Mouse (Mus musculus) embryonic facial prominence, embryonic 12.5 days (tissue): Measurements from ENCODE around the gene Adgrg7. TPM values are rescaled to one million over a fixed set of nuclear protein-coding genes. Genes with fewer than 3 reads are reported as not detected.

Experiments
- ATAC-seq: fragments of 200-750 bp; cut with Nextera tagmentation; 2 replicates; pipeline ENCODE4 v1.8.0; 2017; ENCODE audit not compliant: insufficient number of reproducible peaks, insufficient read depth, low FRiP score, low TSS enrichment
- H3K27ac ChIP-seq: fragments of 300-500 bp; sonication (generic); 2 replicates; pipeline ENCODE4 v1.5.1; 2016; ENCODE audit warnings: mild to moderate bottlenecking
- H3K27me3 ChIP-seq: fragments of 300-500 bp; sonication (generic); 2 replicates; pipeline ENCODE4 v1.6.1; 2016; ENCODE audit warnings: mild to moderate bottlenecking, moderate library complexity
- H3K36me3 ChIP-seq: fragments of 300-500 bp; sonication (generic); 2 replicates; pipeline ENCODE4 v1.6.1; 2016; ENCODE audit warnings: mild to moderate bottlenecking
- H3K4me1 ChIP-seq: fragments of 300-500 bp; sonication (generic); 2 replicates; pipeline ENCODE4 v1.6.1; 2016
- H3K4me2 ChIP-seq: fragments of 300-500 bp; sonication (generic); replicated peaks from 2 replicates; pipeline ENCODE4 v1.6.1; 2016; ENCODE audit warnings: mild to moderate bottlenecking, moderate library complexity
- H3K4me3 ChIP-seq: fragments of 300-500 bp; sonication (generic); 2 replicates; pipeline ENCODE4 v1.5.1; 2016; ENCODE audit warnings: mild to moderate bottlenecking
- H3K9ac ChIP-seq: fragments of 300-500 bp; sonication (generic); 2 replicates; pipeline ENCODE4 v1.6.1; 2016; ENCODE audit warnings: mild to moderate bottlenecking, moderate library complexity
- H3K9me3 ChIP-seq: fragments of 300-500 bp; sonication (generic); 2 replicates; pipeline ENCODE4 v1.6.1; 2016; ENCODE audit warnings: mild to moderate bottlenecking, moderate library complexity
- whole genome bisulfite sequencing: fragments of 180-500 bp; shearing (Covaris S2); methylation state at CpG from one replicate; pipeline ENCODE4 v1.1.7; 2016; 5-methylcytosine and 5-hydroxymethylcytosine counted together
- polyA plus RNA-seq: library from polyadenylated mRNA; unstranded; fragments of >200 nt; fragmentation: Nextera tagmentation; extraction: Ambion mirVana; gene quantifications from 2 replicates; pipeline ENCODE4 v1.2.1, GENCODE M21; 2016

The Adgrg7 gene
- polyA plus RNA-seq = not detected in 2 replicates

GRCm38 (mm10) chr16:56795481-56796139 lies at the start of gene Adgrg7:
Gene Adgrg7, minus strand, starts transcription at chr16:56795855.
- Histone ChIP-seq H3K4me1 (no peaks in the 10 kb centered on the region), H3K9ac (no peak within 1 kb of the TSS), H3K4me3 (no peak within 1 kb of the TSS), H3K36me3 (no peaks in the 10 kb centered on the region), H3K27ac (no peak within 1 kb of the TSS), H3K4me2 (no peak within 1 kb of the TSS), H3K9me3 (no peaks in the 10 kb centered on the region), H3K27me3 (no peaks in the 10 kb centered on the region)
- no peak for ATAC-seq
- WGBS = 78% methylated on average over 8 of the region's 8 CpGs

GRCm38 (mm10) chr16:56842988-56843387 lies 47.3 kb upstream of the Adgrg7 start:
- Histone ChIP-seq H3K4me1 (no peaks in the 10 kb centered on the region), H3K27me3 (no peaks in the 10 kb centered on the region), H3K36me3 (no peaks in the 10 kb centered on the region), H3K9ac (no peak overlapping the region), H3K27ac (no peak overlapping the region), H3K9me3 (no peaks in the 10 kb centered on the region), H3K4me3 (no peak overlapping the region), H3K4me2 (no peak overlapping the region)
- ATAC-seq = no peak
- 93% methylated on average over 5 of the region's 5 CpGs for WGBS

GRCm38 (mm10) chr16:56833312-56833711 lies 37.7 kb upstream of the Adgrg7 start:
- no peak for ATAC-seq
- Histone ChIP-seq H3K4me2 (no peak overlapping the region), H3K9me3 (no peaks in the 10 kb centered on the region), H3K27me3 (no peaks in the 10 kb centered on the region), H3K36me3 (no peaks in the 10 kb centered on the region), H3K27ac (no peak overlapping the region), H3K9ac (no peak overlapping the region), H3K4me3 (no peak overlapping the region), H3K4me1 (no peaks in the 10 kb centered on the region)
- 88% methylated on average over 1 of the region's 1 CpGs for WGBS

GRCm38 (mm10) chr16:56831986-56832385 lies 36.3 kb upstream of the Adgrg7 start:
- H3K4me1 ChIP-seq = no peaks in the 10 kb centered on the region
- no peaks in the 10 kb centered on the region for H3K36me3 ChIP-seq
- no peaks in the 10 kb centered on the region for H3K9me3 ChIP-seq
- ATAC-seq = no peak
- H3K9ac ChIP-seq = no peak overlapping the region
- H3K4me2 ChIP-seq = no peak overlapping the region
- no peak overlapping the region for H3K27ac ChIP-seq
- H3K27me3 ChIP-seq = no peaks in the 10 kb centered on the region
- 92% methylated on average over 2 of the region's 2 CpGs for WGBS
- no peak overlapping the region for H3K4me3 ChIP-seq

- H3K9ac ChIP-seq = no peak overlapping the region
- WGBS = 81% methylated on average over 6 of the region's 6 CpGs
- no peak overlapping the region for H3K4me3 ChIP-seq
- no peaks in the 10 kb centered on the region for H3K36me3 ChIP-seq
- H3K4me2 ChIP-seq = no peak overlapping the region
- no peaks in the 10 kb centered on the region for H3K4me1 ChIP-seq
- no peak for ATAC-seq
- H3K27ac ChIP-seq = no peak overlapping the region
- H3K27me3 ChIP-seq = no peaks in the 10 kb centered on the region
- H3K9me3 ChIP-seq = no peaks in the 10 kb centered on the region
Measured at GRCm38 (mm10) chr16:56801370-56802109, 5.9 kb upstream of the Adgrg7 start.

GRCm38 (mm10) chr16:56800946-56801345 lies 5.3 kb upstream of the Adgrg7 start:
- Histone ChIP-seq H3K4me1 (no peaks in the 10 kb centered on the region), H3K27ac (no peak overlapping the region), H3K4me3 (no peak overlapping the region), H3K36me3 (no peaks in the 10 kb centered on the region), H3K4me2 (no peak overlapping the region), H3K27me3 (no peaks in the 10 kb centered on the region), H3K9ac (no peak overlapping the region), H3K9me3 (no peaks in the 10 kb centered on the region)
- ATAC-seq = no peak
- 89% methylated on average over 7 of the region's 7 CpGs for WGBS

- H3K36me3 ChIP-seq = no peaks in the 10 kb centered on the region
- no peaks in the 10 kb centered on the region for H3K9me3 ChIP-seq
- no peak overlapping the region for H3K9ac ChIP-seq
- no peaks in the 10 kb centered on the region for H3K4me1 ChIP-seq
- 36% methylated on average over 2 of the region's 2 CpGs for WGBS
- H3K27me3 ChIP-seq = no peaks in the 10 kb centered on the region
- H3K4me3 ChIP-seq = no peak overlapping the region
- H3K27ac ChIP-seq = no peak overlapping the region
- no peak overlapping the region for H3K4me2 ChIP-seq
- ATAC-seq = no peak
Measured at GRCm38 (mm10) chr16:56800469-56800868, 4.8 kb upstream of the Adgrg7 start.

- H3K4me3 ChIP-seq = no peak overlapping the region
- H3K4me1 ChIP-seq = no peaks in the 10 kb centered on the region
- no peak for ATAC-seq
- H3K4me2 ChIP-seq = no peak overlapping the region
- H3K36me3 ChIP-seq = no peaks in the 10 kb centered on the region
- H3K27ac ChIP-seq = no peak overlapping the region
- H3K27me3 ChIP-seq = no peaks in the 10 kb centered on the region
- H3K9ac ChIP-seq = no peak overlapping the region
- H3K9me3 ChIP-seq = no peaks in the 10 kb centered on the region
- WGBS = 84% methylated on average over 3 of the region's 3 CpGs
Measured at GRCm38 (mm10) chr16:56799541-56800029, 3.9 kb upstream of the Adgrg7 start.

- Histone ChIP-seq H3K4me1 (no peaks in the 10 kb centered on the region), H3K27me3 (no peaks in the 10 kb centered on the region), H3K27ac (no peak overlapping the region), H3K4me3 (no peak overlapping the region), H3K9me3 (no peaks in the 10 kb centered on the region), H3K36me3 (no peaks in the 10 kb centered on the region), H3K4me2 (no peak overlapping the region), H3K9ac (no peak overlapping the region)
- no peak for ATAC-seq
- WGBS = 78% methylated on average over 7 of the region's 7 CpGs
Measured at GRCm38 (mm10) chr16:56798873-56799272, 3.2 kb upstream of the Adgrg7 start.

GRCm38 (mm10) chr16:56794383-56795144 lies 1.1 kb downstream of the Adgrg7 start:
- Histone ChIP-seq H3K4me1 (no peaks in the 10 kb centered on the region), H3K27me3 (no peaks in the 10 kb centered on the region), H3K9me3 (no peaks in the 10 kb centered on the region), H3K36me3 (no peaks in the 10 kb centered on the region), H3K4me2 (no peak overlapping the region), H3K9ac (no peak overlapping the region), H3K27ac (no peak overlapping the region), H3K4me3 (no peak overlapping the region)
- no peak for ATAC-seq
- WGBS = 79% methylated on average over 7 of the region's 7 CpGs

GRCm38 (mm10) chr16:56793778-56794177 lies 1.9 kb downstream of the Adgrg7 start:
- Histone ChIP-seq H3K36me3 (no peaks in the 10 kb centered on the region), H3K9ac (no peak overlapping the region), H3K4me3 (no peak overlapping the region), H3K9me3 (no peaks in the 10 kb centered on the region), H3K27ac (no peak overlapping the region), H3K4me1 (no peaks in the 10 kb centered on the region), H3K27me3 (no peaks in the 10 kb centered on the region), H3K4me2 (no peak overlapping the region)
- ATAC-seq = no peak
- WGBS = 94% methylated on average over 1 of the region's 1 CpGs
